Mouse (Mus musculus): Measurements from ENCODE around the gene Rmnd5a.

DNA sequence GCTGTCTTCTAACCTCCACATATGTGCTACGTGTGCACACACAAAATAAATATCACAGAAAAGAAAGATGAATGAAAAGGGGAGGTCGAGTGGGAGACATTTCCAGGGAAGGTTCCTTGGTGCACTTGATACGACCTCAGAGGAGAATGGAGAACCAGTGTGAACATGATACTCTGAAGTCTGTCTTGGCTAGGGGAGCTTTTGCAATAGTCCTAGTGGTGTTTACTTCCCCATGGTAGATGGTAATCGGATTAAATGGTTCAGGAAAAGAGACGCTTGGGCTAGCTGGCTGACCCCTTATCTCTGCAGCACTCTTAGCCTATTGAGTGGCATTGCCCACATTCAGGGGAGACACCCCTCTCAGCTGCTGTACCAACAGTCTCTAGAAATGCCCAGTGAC lies 36.3 kb upstream of the Rmnd5a start:
- TF ChIP-seq CTCF (conservative IDR thresholded peaks at IDR 0.05 in 1 of 2, IDR thresholded peaks at IDR 0.05 in 1 of 2; ENCODE audit: low read depth in 2 of 2, low read length in 2 of 2): no peak
- no peak for TF ChIP-seq ZC3H11A (IDR thresholded peaks at IDR 0.05; ENCODE audit: low read depth, low read length)
- TF ChIP-seq MAFK (IDR thresholded peaks at IDR 0.05; ENCODE audit: insufficient replicate concordance, low read length): no peak
- no peak for TF ChIP-seq POLR2AphosphoS2 (IDR thresholded peaks at IDR 0.05; ENCODE audit: low read depth, low read length)
- no peak for TF ChIP-seq ZNF384 (IDR thresholded peaks at IDR 0.05; ENCODE audit: low read depth, low read length)
- no peak for TF ChIP-seq TCF12 (IDR thresholded peaks at IDR 0.05; ENCODE audit: low read depth, low read length)
- no peak for TF ChIP-seq TBP (conservative IDR thresholded peaks at IDR 0.05; ENCODE audit: low read depth, low read length)
- no peak for TF ChIP-seq JUND (conservative IDR thresholded peaks at IDR 0.05; ENCODE audit: low read depth, low read length)
- TF ChIP-seq RCOR1 (conservative IDR thresholded peaks at IDR 0.05; ENCODE audit: low read depth, low read length): no peak
- TF ChIP-seq ETS1 (conservative IDR thresholded peaks at IDR 0.05; ENCODE audit: low read depth, low read length): no peak
- no peak for TF ChIP-seq RAD21 (IDR thresholded peaks at IDR 0.05; ENCODE audit: low read depth, low read length)
- no peak for TF ChIP-seq MAZ (IDR thresholded peaks at IDR 0.05; ENCODE audit: low read depth, low read length)
